Mouse (Mus musculus): ENCODE measurements around the gene Elf1.
A peak's percentile ranks its signal among the peaks of the same experiment; 100 is the strongest.
"Not testable (repeated sequence)": the region's sequence is repeated elsewhere in the genome, so short reads cannot be mapped to it uniquely, and the experiment has no call there.

Elf1 gene

GRCm38 (mm10) chr14:79521471-79522117, 40.6 kb downstream of the Elf1 start:
- DNase-seq, result no peak

GRCm38 (mm10) chr14:79522387-79522786, 41.4 kb downstream of the Elf1 start:
- DNase-seq, result no peak

GRCm38 (mm10) chr14:79526106-79526505, 45.1 kb downstream of the Elf1 start:
- DNase-seq, result not testable (repeated sequence)

DNA sequence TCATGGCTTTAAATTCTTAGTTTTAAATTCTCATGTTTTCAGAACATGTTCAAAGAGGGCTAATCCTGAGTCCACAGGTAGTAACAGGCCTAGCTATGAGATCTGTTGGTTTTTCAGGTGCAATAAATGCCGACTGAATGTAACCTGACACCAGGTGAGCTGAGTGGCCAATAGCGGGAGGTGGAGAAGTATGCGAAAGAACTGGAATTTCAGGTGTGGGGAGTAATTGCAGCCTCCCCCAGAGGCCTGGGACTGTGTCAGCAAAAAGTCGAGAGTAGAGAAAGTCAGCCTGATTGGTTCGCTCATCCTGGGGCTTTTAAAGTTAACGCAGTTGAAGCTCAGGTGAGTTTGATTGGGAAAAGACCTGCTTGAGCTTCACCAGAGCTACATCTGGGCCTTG, 46.7 kb downstream of the Elf1 start:
- DNase-seq, result peak; percentile 47 to 81

DNA sequence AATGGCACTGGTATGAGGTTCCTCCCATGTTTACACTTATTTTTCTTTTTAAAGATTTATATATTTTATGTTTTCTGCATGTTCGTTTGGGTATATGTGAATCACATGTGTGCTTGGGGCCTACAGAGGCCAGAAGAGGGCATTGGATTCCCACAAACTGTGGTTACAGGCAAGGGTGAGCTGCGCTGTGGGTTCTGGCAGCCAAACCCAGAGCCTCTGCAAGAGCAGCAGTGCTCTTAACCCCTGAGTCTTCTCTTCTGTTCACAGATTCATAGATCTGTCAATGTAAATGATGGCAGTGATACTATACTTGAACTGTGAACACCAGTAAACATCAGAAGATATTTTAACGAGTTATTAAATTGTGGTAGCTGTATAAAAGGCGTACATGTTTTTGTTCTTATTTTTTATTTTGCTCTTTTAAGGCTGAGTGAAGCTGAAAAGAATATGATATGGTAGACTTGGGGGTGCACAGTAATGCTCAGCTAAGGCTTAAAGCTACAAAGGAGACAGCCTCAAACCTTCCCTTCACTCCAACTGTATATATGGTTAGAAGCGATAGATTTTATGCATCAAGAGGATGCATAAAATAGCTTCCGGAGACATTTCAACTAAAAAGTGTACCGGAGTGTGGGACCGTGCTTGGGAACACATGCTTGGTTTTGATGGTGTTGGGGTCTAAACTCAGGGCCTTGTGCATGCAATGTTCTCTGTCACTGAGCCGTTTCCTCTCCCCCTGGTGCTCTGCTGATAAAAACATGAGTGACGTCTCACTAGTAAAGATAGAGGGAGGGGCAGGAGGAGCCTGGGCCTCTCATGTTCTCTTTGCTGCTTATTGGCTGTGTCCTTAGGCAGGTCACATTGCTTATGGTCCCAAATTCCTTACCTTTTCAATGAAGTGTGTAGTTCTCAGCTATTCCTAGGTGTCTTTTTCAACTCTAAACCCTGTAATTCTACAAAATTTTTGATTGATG, 48.9 kb downstream of the Elf1 start:
- no peak for DNase-seq

DNA sequence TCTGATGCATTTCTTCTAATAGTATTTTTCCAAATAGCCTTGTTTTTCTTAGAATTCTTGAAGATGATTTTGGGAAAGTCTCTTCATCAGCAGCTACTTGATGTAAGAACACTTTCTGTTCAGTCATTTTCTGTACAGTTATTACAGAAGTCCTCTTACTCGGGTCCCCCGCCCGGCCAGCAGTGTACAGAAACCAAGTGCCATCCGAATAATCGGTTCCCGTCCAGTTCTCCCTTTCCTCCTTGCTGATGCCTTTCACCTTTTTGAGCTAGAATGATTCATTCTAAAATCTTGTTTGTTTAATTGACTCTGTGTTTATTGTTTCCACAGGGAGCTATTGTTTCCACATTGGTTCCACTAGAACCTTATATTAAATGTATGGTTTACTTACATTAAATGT, 49.8 kb downstream of the Elf1 start:
- DNase-seq, result no peak

DNA sequence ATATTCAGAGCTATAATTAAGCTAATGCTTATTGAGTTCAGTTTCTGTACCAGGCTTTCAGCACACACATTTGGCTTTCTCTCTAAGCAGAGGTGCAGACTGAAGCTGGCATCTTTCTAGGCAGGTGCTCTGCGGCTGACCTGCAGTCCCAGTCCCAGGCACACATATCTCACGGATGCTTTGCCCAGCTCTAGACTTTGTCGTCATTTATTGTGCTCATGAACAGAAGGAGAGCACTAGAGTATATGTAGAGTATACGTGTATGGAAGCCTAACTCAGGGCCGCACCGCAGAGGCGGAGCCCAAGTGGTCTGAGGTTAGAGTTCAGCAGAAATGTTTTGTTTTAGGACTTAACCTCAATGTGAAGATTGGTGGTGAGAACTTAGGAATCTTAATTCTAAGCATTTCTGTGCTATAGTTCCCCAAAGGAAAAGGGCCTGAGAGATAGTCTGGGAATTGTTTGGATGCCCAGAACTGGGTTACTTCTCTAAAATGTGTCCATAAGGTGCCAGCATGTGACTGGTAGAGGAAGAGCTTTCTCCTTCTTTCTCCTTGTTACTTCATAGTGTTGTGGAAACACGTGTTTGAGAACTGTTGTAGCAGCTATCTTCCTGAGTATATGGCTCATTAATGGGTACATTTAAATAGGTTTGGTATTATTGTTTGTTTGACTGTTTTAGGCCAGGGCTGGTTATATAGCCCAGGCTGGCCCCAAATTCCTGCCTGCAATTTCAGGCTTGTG, 51.2 kb downstream of the Elf1 start:
- no peak for DNase-seq

GRCm38 (mm10) chr14:79533350-79533749, 52.4 kb downstream of the Elf1 start:
- DNase-seq, result no peak

DNA sequence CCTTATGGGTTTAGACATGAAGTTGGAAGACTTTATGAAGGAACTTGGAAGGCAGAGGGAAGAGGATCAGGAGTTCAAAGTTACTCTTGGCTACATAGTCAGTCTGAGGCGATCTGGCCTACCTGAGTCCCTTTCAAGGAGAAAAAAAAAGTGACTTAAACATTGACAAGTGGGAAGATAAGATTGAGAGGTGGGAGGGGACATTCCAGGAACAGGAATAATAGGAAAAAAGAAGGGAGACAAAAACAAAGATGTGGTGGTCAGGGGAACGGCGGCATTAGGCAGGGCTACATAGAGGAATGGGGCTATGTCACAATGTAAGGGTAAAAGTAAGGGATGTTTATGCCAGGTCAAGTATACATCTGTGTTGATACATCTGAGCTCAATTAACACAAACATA, 53.2 kb downstream of the Elf1 start:
- no peak for DNase-seq

GRCm38 (mm10) chr14:79534656-79535055, 53.7 kb downstream of the Elf1 start:
- DNase-seq, result not testable (repeated sequence)

GRCm38 (mm10) chr14:79535318-79535717, 54.3 kb downstream of the Elf1 start:
- DNase-seq, result peak in 1 of 2 experiments; percentile 42

DNA sequence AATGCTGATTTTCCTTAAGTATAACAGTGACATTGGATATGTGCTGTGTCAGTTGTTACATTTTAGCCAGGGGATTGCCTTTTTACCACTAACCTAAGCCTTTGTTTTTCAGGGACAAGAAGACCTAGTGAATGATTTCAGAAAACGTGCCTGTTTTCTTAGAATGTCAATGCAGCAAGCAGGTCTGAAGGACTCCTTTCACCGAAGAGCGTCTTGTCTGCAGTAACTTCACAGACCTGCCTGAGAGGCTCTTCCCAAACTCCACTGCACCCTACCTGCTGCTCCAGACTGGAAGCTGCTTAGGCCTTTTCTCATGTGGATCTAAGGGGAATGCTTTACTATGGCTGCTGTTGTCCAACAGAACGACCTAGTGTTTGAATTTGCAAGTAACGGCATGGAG, 55.0 kb downstream of the Elf1 start:
- DNase-seq, result no peak

- DNase-seq, result no peak
Measured at GRCm38 (mm10) chr14:79536837-79537236, 55.8 kb downstream of the Elf1 start.

DNA sequence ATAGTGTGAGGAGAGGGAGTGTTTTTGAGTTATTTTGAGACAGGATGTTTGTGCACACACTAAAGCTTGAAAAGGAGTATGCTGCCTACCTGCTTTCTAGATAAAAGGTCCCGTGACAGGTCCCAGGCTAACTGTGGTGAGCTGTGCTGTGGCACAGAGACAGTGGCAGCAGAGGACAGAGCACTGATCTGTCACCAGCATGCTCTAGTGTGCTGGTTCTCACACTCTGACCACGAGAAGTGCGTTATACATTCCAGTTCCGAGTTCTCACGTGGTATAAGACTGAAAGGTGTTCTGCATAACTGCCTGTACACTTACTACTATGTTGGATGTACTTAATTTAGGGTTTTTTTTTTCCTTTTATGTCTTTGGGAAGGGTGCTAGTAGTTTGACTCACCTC, 56.5 kb downstream of the Elf1 start:
- no peak for DNase-seq

DNA sequence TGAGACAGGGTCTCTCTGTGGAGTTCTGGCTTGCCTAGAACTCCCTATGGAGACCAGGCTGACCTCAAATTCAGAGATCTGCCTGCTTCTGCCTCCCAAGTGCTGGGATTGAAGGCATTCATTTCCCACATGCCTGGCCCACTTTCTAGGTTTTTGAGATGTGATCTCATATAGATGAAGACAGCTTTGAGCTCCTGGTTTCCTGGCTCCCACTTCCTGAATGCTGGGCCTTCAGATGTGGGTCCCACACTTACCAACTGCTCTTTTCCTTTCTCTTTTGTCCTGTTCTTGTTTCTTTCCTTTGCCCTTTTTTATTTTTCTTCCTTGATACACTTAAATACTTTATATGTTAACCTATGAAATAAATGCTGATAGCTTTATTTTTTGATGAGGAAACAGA, 56.9 kb downstream of the Elf1 start:
- no peak for DNase-seq

GRCm38 (mm10) chr14:79541606-79542005, 60.6 kb downstream of the Elf1 start:
- DNase-seq, result no peak

- peak in 1 of 2 experiments; percentile 30 for DNase-seq
Measured at GRCm38 (mm10) chr14:79549343-79549742, 68.3 kb downstream of the Elf1 start.

GRCm38 (mm10) chr14:79551929-79552328, 70.9 kb downstream of the Elf1 start:
- no peak for DNase-seq

DNA sequence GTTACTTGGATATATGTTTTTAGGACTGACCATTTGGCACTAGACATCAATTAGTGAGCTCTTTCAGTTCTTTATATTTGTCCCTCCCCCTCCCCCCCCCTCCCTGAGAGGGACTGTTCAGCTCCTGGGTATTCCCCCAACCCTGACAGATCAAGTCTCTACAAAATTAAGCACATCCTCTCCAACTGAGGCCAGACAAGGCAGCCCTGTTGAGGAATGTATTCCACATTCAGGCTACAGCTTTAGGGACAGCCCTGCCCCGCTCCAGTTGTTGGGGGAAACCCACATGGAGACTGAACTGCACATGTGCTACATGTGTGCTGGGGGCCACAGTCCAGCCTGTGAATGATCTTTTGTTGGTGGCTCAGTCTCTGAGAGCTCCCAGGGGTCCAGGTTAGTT, 71.9 kb downstream of the Elf1 start:
- no peak for DNase-seq

GRCm38 (mm10) chr14:79557796-79558195, 76.8 kb downstream of the Elf1 start:
- no peak for DNase-seq

GRCm38 (mm10) chr14:79562745-79563144, 81.8 kb downstream of the Elf1 start:
- peak; percentile 56 to 72 for DNase-seq

DNA sequence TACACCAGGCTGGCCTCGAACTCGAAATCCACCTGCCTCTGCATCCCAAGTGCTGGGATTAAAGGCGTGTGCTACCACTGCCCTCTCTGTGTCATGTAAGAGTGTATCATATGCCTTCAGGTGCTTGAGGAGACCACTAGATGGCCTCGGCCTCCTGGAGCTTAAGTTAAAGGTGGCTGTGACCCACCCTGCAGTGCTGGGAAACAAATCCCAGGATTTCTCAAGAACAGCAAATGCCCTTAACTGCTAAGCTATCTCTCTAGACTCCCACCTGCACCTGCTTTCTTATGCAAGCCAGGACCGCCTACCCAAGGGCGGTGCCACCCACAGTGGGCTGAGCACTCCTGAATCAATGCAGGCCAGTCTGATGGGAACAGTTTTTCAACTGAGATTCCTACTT, 83.8 kb downstream of the Elf1 start:
- DNase-seq, result no peak

DNA sequence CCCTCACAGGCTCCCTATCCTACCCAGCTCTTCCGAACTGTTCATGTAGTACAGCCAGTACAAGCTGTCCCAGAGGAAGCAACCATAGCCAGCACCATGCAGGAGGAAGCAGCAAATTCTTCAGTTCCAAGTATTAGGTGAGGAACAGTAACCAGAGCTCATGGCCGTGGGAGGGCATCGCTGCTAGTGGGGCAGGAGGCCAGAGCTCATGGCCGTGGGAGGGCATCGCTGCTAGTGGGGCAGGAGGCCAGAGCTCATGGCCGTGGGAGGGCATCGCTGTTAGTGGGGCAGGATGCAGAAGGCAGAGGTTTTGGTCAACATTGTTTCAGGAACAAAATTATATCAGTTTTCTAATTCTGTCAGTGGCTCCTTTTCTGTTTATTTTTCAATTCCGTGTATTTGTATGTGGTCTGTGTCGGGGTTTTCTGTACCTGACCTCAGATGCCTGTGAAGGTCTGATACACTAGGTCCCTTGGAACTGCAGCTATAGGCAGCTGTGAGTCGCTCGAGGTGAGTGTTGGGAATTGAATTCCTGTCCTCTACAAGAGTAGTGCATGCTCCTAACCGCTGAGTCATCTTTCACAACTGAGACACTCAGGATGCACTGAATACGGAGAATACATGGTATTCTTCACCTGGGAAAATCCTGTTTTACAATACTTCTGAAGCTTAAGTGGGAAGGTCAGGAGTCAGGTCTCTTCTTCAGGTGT, 92.6 kb downstream of the Elf1 start:
- no peak for DNase-seq
